Mouse (Mus musculus) forebrain, embryonic 14.5 days (tissue): ENCODE data around the gene Fbn1. TPM values are rescaled to one million over a fixed set of nuclear protein-coding genes. Genes with fewer than 3 reads are reported as not detected.

ENCODE experiments used
- ATAC-seq: fragments of 200-750 bp; cut with Nextera tagmentation; 2 replicates; pipeline ENCODE4 v1.8.0; 2017; ENCODE audit warnings: mild to moderate bottlenecking, moderate library complexity
- DNase-seq: peaks from one replicate; pipeline ENCODE4 v3.0.0-alpha.2; 2015; ENCODE audit warnings: low spot score
- H3K27ac ChIP-seq: fragments of 300-500 bp; sonication (generic); 2 replicates; pipeline ENCODE4 v1.5.1; 2014; ENCODE audit warnings: low read depth, mild to moderate bottlenecking, control low read depth, low read length, moderate library complexity
- H3K27me3 ChIP-seq: fragments of 300-500 bp; sonication (generic); replicated peaks from 2 replicates; pipeline ENCODE4 v1.6.1; 2014; ENCODE audit warnings: low read length, control low read depth, mixed read lengths; ENCODE audit not compliant: control insufficient read depth, insufficient read depth
- H3K36me3 ChIP-seq: fragments of 300-500 bp; sonication (generic); 2 replicates; pipeline ENCODE4 v1.6.1; 2014; ENCODE audit warnings: low read length, control low read depth; ENCODE audit not compliant: control insufficient read depth, insufficient read depth
- H3K4me1 ChIP-seq: fragments of 300-500 bp; sonication (generic); 2 replicates; pipeline ENCODE4 v1.6.1; 2014; ENCODE audit warnings: antibody characterized with exemption, low read length, control low read depth; ENCODE audit not compliant: control insufficient read depth, insufficient read depth
- H3K4me2 ChIP-seq: fragments of 300-500 bp; sonication (generic); 2 replicates; pipeline ENCODE4 v1.6.1; 2014; ENCODE audit warnings: mild to moderate bottlenecking, control low read depth, low read length
- H3K4me3 ChIP-seq: fragments of 300-500 bp; sonication (generic); 2 replicates; pipeline ENCODE4 v1.5.1; 2014; ENCODE audit warnings: low read depth, low read length, control low read depth
- H3K9ac ChIP-seq: fragments of 300-500 bp; sonication (generic); 2 replicates; pipeline ENCODE4 v1.6.1; 2014; ENCODE audit warnings: mild to moderate bottlenecking, low read length, control low read depth, moderate library complexity
- H3K9me3 ChIP-seq: fragments of 300-500 bp; sonication (generic); replicated peaks from 2 replicates; pipeline ENCODE4 v1.6.1; 2016; ENCODE audit warnings: low read length, control low read depth, mixed read lengths; ENCODE audit not compliant: control insufficient read depth
- WGBS: fragments of 180-500 bp; shearing (Covaris S2); extraction: QIAGEN DNeasy Blood & Tissue Kit; methylation state at CpG from one replicate; pipeline ENCODE4 v1.1.7; 2014; 5-methylcytosine and 5-hydroxymethylcytosine counted together
- polyA plus RNA-seq: library from polyadenylated mRNA; unstranded; fragments of >200 nt; fragmentation: Nextera tagmentation; extraction: Ambion mirVana; gene quantifications from 2 replicates; pipeline ENCODE4 v1.2.1, GENCODE M21; 2014

Gene Fbn1
- polyA plus RNA-seq: 2.1 and 2.9 TPM in 2 replicates

DNA sequence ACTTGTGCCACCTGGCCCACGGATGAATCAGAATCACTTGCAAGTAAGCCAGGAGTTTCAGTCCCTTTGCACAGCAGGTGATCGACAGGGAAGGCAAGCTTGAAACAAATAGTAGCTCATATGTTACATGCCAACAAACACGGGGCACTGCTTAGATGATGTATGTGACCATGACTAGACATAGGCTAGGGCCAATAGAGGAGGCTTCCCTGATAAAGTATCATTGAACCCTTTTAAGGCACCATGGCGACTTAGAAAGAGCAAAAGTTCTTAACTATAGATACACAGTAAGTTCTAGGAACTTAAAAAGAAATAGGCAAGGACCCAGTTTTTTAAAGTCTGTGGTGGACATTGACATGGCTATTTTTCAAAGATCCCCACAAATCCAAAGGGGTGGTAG lies at the start of gene Fbn1:
Gene Fbn1 (minus strand): TSS at position 101 of the 400 bp plus-strand sequence.
- H3K4me1 ChIP-seq: peaks cover 4% of the 10 kb centered on the region; the same call in 1 of the 2 replicates
- H3K27ac ChIP-seq: no peak within 1 kb of the TSS
- peak within 1 kb of the TSS; percentile 78 for H3K9ac ChIP-seq
- no peaks in the 10 kb centered on the region for H3K9me3 ChIP-seq
- H3K4me3 ChIP-seq: peak within 1 kb of the TSS; percentile 67
- H3K36me3 ChIP-seq: no peaks in the 10 kb centered on the region
- no peaks in the 10 kb centered on the region for H3K27me3 ChIP-seq
- 82% methylated on average over 4 of the region's 4 CpGs for WGBS
- ATAC-seq (no peak), DNase-seq (no peak)
- H3K4me2 ChIP-seq: peak within 1 kb of the TSS; percentile 99

GRCm38 (mm10) chr2:125555830-125556229 lies 48.0 kb upstream of the Fbn1 start:
- 81% methylated on average over 6 of the region's 6 CpGs for WGBS
- no peak for DNase-seq
- Histone ChIP-seq H3K9me3 (no peaks in the 10 kb centered on the region), H3K9ac (no peak overlapping the region), H3K4me3 (no peak overlapping the region), H3K36me3 (no peaks in the 10 kb centered on the region), H3K27me3 (no peaks in the 10 kb centered on the region), H3K4me2 (no peak overlapping the region), H3K27ac (no peak overlapping the region), H3K4me1 (no peaks in the 10 kb centered on the region)
- ATAC-seq: no peak

- Histone ChIP-seq H3K4me2 (no peak overlapping the region), H3K9me3 (no peaks in the 10 kb centered on the region), H3K27ac (no peak overlapping the region), H3K4me1 (no peaks in the 10 kb centered on the region), H3K27me3 (no peaks in the 10 kb centered on the region), H3K36me3 (no peaks in the 10 kb centered on the region), H3K4me3 (no peak overlapping the region), H3K9ac (no peak overlapping the region)
- DNase-seq (no peak), ATAC-seq (no peak)
- WGBS: 56% methylated on average over 1 of the region's 1 CpGs
Measured at GRCm38 (mm10) chr2:125548806-125549578, 41.2 kb upstream of the Fbn1 start.

GRCm38 (mm10) chr2:125544986-125545385 lies 37.2 kb upstream of the Fbn1 start:
- 90% methylated on average over 3 of the region's 3 CpGs for WGBS

GRCm38 (mm10) chr2:125543646-125544045 lies 35.9 kb upstream of the Fbn1 start:
- Histone ChIP-seq H3K4me1 (no peaks in the 10 kb centered on the region), H3K9me3 (no peaks in the 10 kb centered on the region), H3K27me3 (no peaks in the 10 kb centered on the region), H3K36me3 (no peaks in the 10 kb centered on the region), H3K27ac (no peak overlapping the region), H3K4me3 (no peak overlapping the region), H3K9ac (no peak overlapping the region), H3K4me2 (no peak overlapping the region)
- ATAC-seq (no peak), DNase-seq (no peak)
- WGBS: 75% methylated on average over 1 of the region's 1 CpGs

More at GRCm38 (mm10) chr2:125544986-125545385, 37.2 kb upstream of the Fbn1 start:
- H3K27me3 ChIP-seq: no peaks in the 10 kb centered on the region
- no peak for ATAC-seq
- H3K9ac ChIP-seq: no peak overlapping the region
- H3K4me3 ChIP-seq: no peak overlapping the region
- H3K4me1 ChIP-seq: no peaks in the 10 kb centered on the region
- H3K36me3 ChIP-seq: no peaks in the 10 kb centered on the region
- no peaks in the 10 kb centered on the region for H3K9me3 ChIP-seq
- no peak overlapping the region for H3K27ac ChIP-seq
- H3K4me2 ChIP-seq: no peak overlapping the region
- no peak for DNase-seq

- Histone ChIP-seq H3K4me2 (no peak overlapping the region), H3K9ac (no peak overlapping the region), H3K27me3 (no peaks in the 10 kb centered on the region), H3K27ac (no peak overlapping the region), H3K36me3 (no peaks in the 10 kb centered on the region), H3K4me3 (no peak overlapping the region), H3K9me3 (no peaks in the 10 kb centered on the region), H3K4me1 (no peaks in the 10 kb centered on the region)
- ATAC-seq: no peak
- no peak for DNase-seq
- 83% methylated on average over 7 of the region's 7 CpGs for WGBS
Measured at GRCm38 (mm10) chr2:125541451-125541850, 33.7 kb upstream of the Fbn1 start.

GRCm38 (mm10) chr2:125540579-125540978 lies 32.8 kb upstream of the Fbn1 start:
- DNase-seq (no peak), ATAC-seq (no peak)
- Histone ChIP-seq H3K27me3 (no peaks in the 10 kb centered on the region), H3K36me3 (no peaks in the 10 kb centered on the region), H3K4me3 (no peak overlapping the region), H3K9me3 (no peaks in the 10 kb centered on the region), H3K9ac (no peak overlapping the region), H3K4me1 (no peaks in the 10 kb centered on the region), H3K27ac (no peak overlapping the region), H3K4me2 (no peak overlapping the region)
- 90% methylated on average over 7 of the region's 7 CpGs for WGBS

GRCm38 (mm10) chr2:125539640-125540039 lies 31.8 kb upstream of the Fbn1 start:
- 91% methylated on average over 3 of the region's 3 CpGs for WGBS
- Histone ChIP-seq H3K27ac (no peak overlapping the region), H3K4me1 (no peaks in the 10 kb centered on the region), H3K4me2 (no peak overlapping the region), H3K27me3 (no peaks in the 10 kb centered on the region), H3K9me3 (no peaks in the 10 kb centered on the region), H3K4me3 (no peak overlapping the region), H3K36me3 (no peaks in the 10 kb centered on the region), H3K9ac (no peak overlapping the region)
- DNase-seq (no peak), ATAC-seq (no peak)

- no peak overlapping the region for H3K9ac ChIP-seq
- DNase-seq: no peak
- H3K27ac ChIP-seq: no peak overlapping the region
- no peaks in the 10 kb centered on the region for H3K36me3 ChIP-seq
- no peak overlapping the region for H3K4me2 ChIP-seq
- H3K9me3 ChIP-seq: no peaks in the 10 kb centered on the region
- 82% methylated on average over 6 of the region's 6 CpGs for WGBS
- H3K27me3 ChIP-seq: no peaks in the 10 kb centered on the region
- no peak for ATAC-seq
- no peak overlapping the region for H3K4me3 ChIP-seq
- no peaks in the 10 kb centered on the region for H3K4me1 ChIP-seq
Measured at GRCm38 (mm10) chr2:125530665-125531064, 22.9 kb upstream of the Fbn1 start.
